Mouse (Mus musculus) lung, postnatal 0 days (tissue): Measurements from ENCODE around the gene Dhrs4. TPM values are rescaled to one million over a fixed set of nuclear protein-coding genes. Genes with fewer than 3 reads are reported as not detected.
A peak's percentile ranks its signal among the peaks of the same experiment; 100 is the strongest.

Experiments used
- ATAC-seq: fragments of 200-750 bp; cut with Nextera tagmentation; 2 replicates; pipeline ENCODE4 v1.8.0; 2017; ENCODE audit warnings: moderate library complexity
- DNase-seq: peaks from one replicate; pipeline ENCODE4 v3.0.0-alpha.2; 2016; ENCODE audit warnings: low spot score
- H3K27ac ChIP-seq: fragments of 300-500 bp; sonication (generic); 2 replicates; pipeline ENCODE4 v1.5.1; 2014; ENCODE audit warnings: antibody characterized with exemption, mild to moderate bottlenecking, low read length, mixed read lengths
- H3K27me3 ChIP-seq: fragments of 300-500 bp; sonication (generic); replicated peaks from 2 replicates; pipeline ENCODE4 v1.6.1; 2014; ENCODE audit warnings: low read length, mixed read lengths; ENCODE audit not compliant: insufficient read depth
- H3K36me3 ChIP-seq: fragments of 300-500 bp; sonication (generic); 2 replicates; pipeline ENCODE4 v1.6.1; 2014; ENCODE audit warnings: low read length, mixed read lengths; ENCODE audit not compliant: insufficient read depth
- H3K4me1 ChIP-seq: fragments of 300-500 bp; sonication (generic); 2 replicates; pipeline ENCODE4 v1.6.1; 2014; ENCODE audit warnings: antibody characterized with exemption, low read depth, low read length, mixed read lengths; ENCODE audit not compliant: insufficient read depth
- H3K4me2 ChIP-seq: fragments of 300-500 bp; sonication (generic); replicated peaks from 2 replicates; pipeline ENCODE4 v1.6.1; 2014; ENCODE audit warnings: low read depth, mild to moderate bottlenecking, low read length, moderate library complexity, mixed read lengths
- H3K4me3 ChIP-seq: fragments of 300-500 bp; sonication (generic); 2 replicates; pipeline ENCODE4 v1.5.1; 2014; ENCODE audit warnings: low read depth, low read length
- H3K9ac ChIP-seq: fragments of 300-500 bp; sonication (generic); replicated peaks from 2 replicates; pipeline ENCODE4 v1.6.1; 2014; ENCODE audit warnings: low read depth, mild to moderate bottlenecking
- H3K9me3 ChIP-seq: fragments of 300-500 bp; sonication (generic); 2 replicates; pipeline ENCODE4 v1.6.1; 2016; ENCODE audit warnings: low read length, mixed read lengths
- CTCF ChIP-seq: IDR thresholded peaks from 2 replicates; pipeline ENCODE4 v1.5.1; 2016; ENCODE audit warnings: antibody characterized with exemption, mild to moderate bottlenecking
- EP300 ChIP-seq: IDR thresholded peaks from 2 replicates; pipeline ENCODE4 v1.6.1; 2016; ENCODE audit warnings: antibody characterized with exemption, mild to moderate bottlenecking, control low read depth
- WGBS: fragments of 180-500 bp; shearing (Covaris S2); extraction: QIAGEN DNeasy Blood & Tissue Kit; methylation state at CpG from one replicate; pipeline ENCODE4 v1.1.7; 2014; 5-methylcytosine and 5-hydroxymethylcytosine counted together
- polyA plus RNA-seq: library from polyadenylated mRNA; unstranded; fragments of >200 nt; fragmentation: Nextera tagmentation; extraction: Ambion mirVana; gene quantifications from 2 replicates; pipeline ENCODE4 v1.2.1, GENCODE M21; 2015

Dhrs4 gene
- polyA plus RNA-seq, 1 experiment from 2014 or later, result 54.8 TPM

- Histone ChIP-seq H3K9me3 (no peaks in the 10 kb centered on the region), H3K36me3 (no peaks in the 10 kb centered on the region), H3K4me3 (no peak overlapping the region), H3K4me2 (no peak overlapping the region), H3K27me3 (0 out of 2 replicates have a peak, but pooled peaks cover 4% of the 10 kb centered on the region), H3K27ac (no peak overlapping the region), H3K9ac (no peak overlapping the region), H3K4me1 (no peaks in the 10 kb centered on the region; the same call in 1 of the 2 replicates)
- TF ChIP-seq EP300 (no peak), CTCF (no peak)
- DNase-seq, result no peak
- ATAC-seq, result no peak
- 28% methylated on average over 3 of the region's 3 CpGs for WGBS
Observed at GRCm38 (mm10) chr14:55492103-55492502, 13.5 kb downstream of the Dhrs4 start.

GRCm38 (mm10) chr14:55495509-55496240 lies 17.1 kb downstream of the Dhrs4 start:
- no peak overlapping the region for H3K4me3 ChIP-seq
- ATAC-seq (no peak), DNase-seq (no peak)
- no peak overlapping the region for H3K4me2 ChIP-seq
- no peak overlapping the region for H3K27ac ChIP-seq
- TF ChIP-seq EP300 (no peak), CTCF (no peak)
- WGBS, result 60% methylated on average over 17 of the region's 20 CpGs
- 0 out of 2 replicates have a peak, but pooled peaks cover 4% of the 10 kb centered on the region for H3K27me3 ChIP-seq
- H3K9me3 ChIP-seq, result no peaks in the 10 kb centered on the region
- H3K9ac ChIP-seq, result no peak overlapping the region
- no peaks in the 10 kb centered on the region; the same call in 1 of the 2 replicates for H3K4me1 ChIP-seq
- H3K36me3 ChIP-seq, result no peaks in the 10 kb centered on the region

DNA sequence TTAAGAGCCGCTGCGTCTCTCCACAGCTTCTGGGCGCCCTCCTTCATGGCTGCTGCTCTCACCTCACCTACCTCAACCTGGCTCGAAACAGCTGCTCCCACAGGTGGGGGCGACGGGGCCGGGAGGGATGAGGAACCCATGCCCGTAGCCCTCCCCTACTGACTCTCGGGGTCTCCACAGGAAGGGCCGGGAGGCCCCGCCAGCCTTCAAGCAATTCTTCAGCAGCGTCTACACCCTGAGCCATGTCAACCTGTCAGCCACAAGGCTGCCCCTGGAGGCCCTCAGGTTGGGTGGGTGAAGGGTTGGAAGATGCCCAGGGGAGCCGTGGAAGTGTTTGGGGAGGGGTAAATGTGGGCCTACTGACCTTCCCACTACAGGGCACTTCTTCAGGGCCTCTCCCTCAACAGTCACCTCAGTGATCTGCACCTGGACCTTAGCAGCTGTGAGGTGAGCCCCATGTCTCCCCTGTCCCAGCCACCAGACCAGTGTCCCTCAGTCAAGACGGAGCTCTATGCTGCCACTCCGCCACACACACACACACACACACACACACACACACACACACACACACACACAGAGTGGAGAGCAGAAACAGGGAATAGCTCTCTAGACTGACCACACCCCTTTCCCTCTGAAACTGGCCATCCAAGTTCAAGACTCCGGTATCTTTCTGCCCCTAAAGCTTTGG lies 18.3 kb downstream of the Dhrs4 start:
- WGBS, result 52% methylated on average over 14 of the region's 16 CpGs
- Histone ChIP-seq H3K9ac (no peak overlapping the region), H3K27me3 (no peaks in the 10 kb centered on the region), H3K9me3 (no peaks in the 10 kb centered on the region), H3K27ac (no peak overlapping the region), H3K4me1 (no peaks in the 10 kb centered on the region), H3K36me3 (no peaks in the 10 kb centered on the region), H3K4me3 (no peak overlapping the region), H3K4me2 (no peak overlapping the region)
- DNase-seq, result no peak
- TF ChIP-seq EP300, result no peak
- TF ChIP-seq CTCF, result no peak
- peak; percentile 7; the same call in 1 of the 2 replicates for ATAC-seq

GRCm38 (mm10) chr14:55497449-55497821 lies 18.9 kb downstream of the Dhrs4 start:
- H3K27ac ChIP-seq, result no peak overlapping the region
- WGBS, result 24% methylated on average over 6 of the region's 6 CpGs
- H3K9ac ChIP-seq, result no peak overlapping the region
- no peak overlapping the region for H3K4me3 ChIP-seq
- no peaks in the 10 kb centered on the region for H3K36me3 ChIP-seq
- no peak overlapping the region for H3K4me2 ChIP-seq
- H3K4me1 ChIP-seq, result no peaks in the 10 kb centered on the region
- H3K9me3 ChIP-seq, result no peaks in the 10 kb centered on the region
- ATAC-seq (peak; percentile 74), DNase-seq (peak; percentile 90)
- TF ChIP-seq CTCF, result peak; percentile 99
- TF ChIP-seq EP300, result no peak
- no peaks in the 10 kb centered on the region for H3K27me3 ChIP-seq

GRCm38 (mm10) chr14:55505612-55506011 lies 27.1 kb downstream of the Dhrs4 start:
- DNase-seq (no peak), ATAC-seq (no peak)
- WGBS, result 78% methylated on average over 9 of the region's 9 CpGs
- Histone ChIP-seq H3K27me3 (no peaks in the 10 kb centered on the region), H3K9ac (no peak overlapping the region), H3K4me1 (no peaks in the 10 kb centered on the region), H3K9me3 (no peaks in the 10 kb centered on the region), H3K4me2 (no peak overlapping the region), H3K4me3 (no peak overlapping the region), H3K36me3 (no peaks in the 10 kb centered on the region), H3K27ac (no peak overlapping the region)
- TF ChIP-seq EP300, result no peak
- no peak for TF ChIP-seq CTCF

- H3K27ac ChIP-seq, result no peak overlapping the region
- H3K27me3 ChIP-seq, result no peaks in the 10 kb centered on the region
- H3K4me2 ChIP-seq, result no peak overlapping the region
- no peaks in the 10 kb centered on the region for H3K4me1 ChIP-seq
- no peak overlapping the region for H3K4me3 ChIP-seq
- DNase-seq (no peak), ATAC-seq (no peak; the same call in 1 of the 2 replicates)
- 40% methylated on average over 7 of the region's 7 CpGs for WGBS
- no peaks in the 10 kb centered on the region for H3K9me3 ChIP-seq
- H3K9ac ChIP-seq, result no peak overlapping the region
- H3K36me3 ChIP-seq, result no peaks in the 10 kb centered on the region
- TF ChIP-seq EP300 (no peak), CTCF (no peak)
Observed at GRCm38 (mm10) chr14:55507801-55508200, 29.2 kb downstream of the Dhrs4 start.
